Mouse (Mus musculus) thymus, postnatal 36 days (tissue): ENCODE data around the gene Rbfox1.

Experiments used
- DNase-seq, 2 experiments: peaks; one replicate each; pipeline ENCODE4 v3.0.0; 2022; ENCODE audit warnings: mixed read lengths in 2 of 2

The Rbfox1 gene

DNA sequence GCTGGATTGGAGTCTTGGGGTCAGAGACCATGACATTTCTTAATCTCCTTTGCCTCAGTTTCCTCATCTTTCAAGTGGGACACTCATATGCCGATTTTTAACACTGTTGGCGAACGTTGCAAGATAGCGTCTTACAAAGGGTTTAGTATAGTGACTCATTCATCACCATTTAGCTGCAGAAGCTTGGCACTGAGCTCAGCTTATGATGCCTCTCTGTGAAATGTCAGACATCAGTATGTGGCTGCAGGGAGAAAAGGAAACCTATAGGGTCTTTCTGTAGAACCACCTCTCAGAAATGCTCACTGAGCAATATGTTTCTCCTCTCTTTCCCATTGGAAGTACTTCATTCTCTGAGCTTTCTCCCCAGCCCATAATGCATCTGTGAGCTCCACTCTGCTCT lies 356.2 kb downstream of the Rbfox1 start:
- DNase-seq, result no peak

DNA sequence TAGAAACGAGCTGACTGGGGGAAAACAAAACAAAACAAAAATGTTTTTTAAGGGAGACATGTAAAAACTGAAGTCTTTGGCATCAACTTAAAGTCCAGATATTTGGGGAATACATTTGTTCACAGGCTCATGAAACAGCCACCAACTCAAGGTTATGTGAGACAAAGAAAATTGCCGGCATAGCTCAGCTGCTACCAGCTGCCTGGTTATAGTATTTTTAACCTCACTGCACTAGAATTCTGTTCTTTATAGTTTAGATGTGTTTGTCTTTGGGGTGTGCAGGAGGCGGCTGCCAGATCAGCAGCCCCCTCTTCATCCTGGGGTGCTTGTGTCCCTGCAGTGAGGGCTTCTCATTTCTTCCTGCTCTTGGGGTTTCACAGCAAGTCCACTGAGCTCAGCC lies 357.3 kb downstream of the Rbfox1 start:
- no peak for DNase-seq

- no peak for DNase-seq
Observed at GRCm38 (mm10) chr16:6247569-6247968, 362.4 kb downstream of the Rbfox1 start.

- DNase-seq, result no peak
Observed at GRCm38 (mm10) chr16:6264557-6264956, 379.4 kb downstream of the Rbfox1 start.

- no peak for DNase-seq
Observed at GRCm38 (mm10) chr16:6265610-6266009, 380.5 kb downstream of the Rbfox1 start.

- no peak for DNase-seq
Observed at GRCm38 (mm10) chr16:6271596-6272370, 386.6 kb downstream of the Rbfox1 start.

DNA sequence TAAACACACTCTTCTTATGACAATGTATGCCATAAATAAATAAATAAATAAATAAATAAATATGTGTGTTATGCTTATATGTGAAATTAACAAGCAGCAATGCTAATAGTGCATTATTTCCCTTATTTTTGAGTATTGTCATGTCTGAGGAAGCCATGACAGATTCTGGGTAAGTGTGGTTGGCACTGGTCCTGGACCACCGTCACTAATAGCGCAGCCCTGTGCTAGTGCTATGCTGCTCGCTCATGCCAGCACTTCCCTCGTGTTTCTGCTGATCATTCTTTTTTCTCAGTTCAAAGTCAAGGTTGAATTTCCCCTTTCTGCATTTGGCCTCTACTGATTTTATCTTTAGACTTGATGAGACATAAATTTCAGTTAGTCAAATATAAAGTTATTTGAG lies 398.3 kb downstream of the Rbfox1 start:
- no peak for DNase-seq

DNA sequence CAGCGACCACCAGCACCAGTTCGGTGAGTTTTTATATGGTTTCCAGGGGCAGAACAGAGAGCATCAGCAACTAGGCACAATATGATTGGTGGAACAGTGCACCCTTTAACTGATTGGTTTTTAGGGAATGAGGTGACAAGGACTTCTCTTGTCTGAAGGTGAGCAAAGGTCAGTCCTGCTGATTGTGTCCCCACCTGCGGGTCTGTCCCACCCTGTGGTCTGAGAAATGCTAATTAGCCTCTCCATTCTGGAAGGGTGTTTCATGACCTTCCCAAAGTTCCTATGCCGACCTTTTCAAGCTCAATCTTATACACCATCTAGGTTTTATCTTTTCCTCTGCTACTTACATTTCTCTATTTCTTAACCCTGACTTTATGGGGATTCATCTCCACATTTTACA lies 399.2 kb downstream of the Rbfox1 start:
- DNase-seq, result no peak

GRCm38 (mm10) chr16:6287699-6288098 lies 402.5 kb downstream of the Rbfox1 start:
- DNase-seq, result no peak

DNA sequence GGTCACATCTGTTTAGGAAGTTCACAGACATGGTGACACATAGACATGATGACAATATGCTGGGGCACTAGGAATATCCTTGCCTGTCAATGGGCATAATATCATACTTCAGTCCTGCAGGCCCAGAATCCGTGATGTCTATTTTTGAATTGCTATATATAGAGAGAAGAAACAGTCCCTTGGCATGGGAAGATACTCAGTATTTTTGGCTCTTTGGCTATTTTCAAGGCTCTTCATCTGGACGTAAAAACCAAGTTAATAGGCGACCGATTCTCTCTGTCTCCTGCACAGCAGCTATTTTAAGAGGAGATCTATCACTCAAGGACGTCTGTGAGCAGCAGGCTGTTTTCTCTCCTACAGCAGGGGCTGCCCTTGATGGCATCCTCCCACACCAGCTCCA lies 415.0 kb downstream of the Rbfox1 start:
- no peak for DNase-seq

- DNase-seq, result no peak
Observed at GRCm38 (mm10) chr16:6303082-6303481, 417.9 kb downstream of the Rbfox1 start.

- no peak for DNase-seq
Observed at GRCm38 (mm10) chr16:6309940-6310339, 424.8 kb downstream of the Rbfox1 start.

- no peak for DNase-seq
Observed at GRCm38 (mm10) chr16:6310744-6311678, 425.9 kb downstream of the Rbfox1 start.

DNA sequence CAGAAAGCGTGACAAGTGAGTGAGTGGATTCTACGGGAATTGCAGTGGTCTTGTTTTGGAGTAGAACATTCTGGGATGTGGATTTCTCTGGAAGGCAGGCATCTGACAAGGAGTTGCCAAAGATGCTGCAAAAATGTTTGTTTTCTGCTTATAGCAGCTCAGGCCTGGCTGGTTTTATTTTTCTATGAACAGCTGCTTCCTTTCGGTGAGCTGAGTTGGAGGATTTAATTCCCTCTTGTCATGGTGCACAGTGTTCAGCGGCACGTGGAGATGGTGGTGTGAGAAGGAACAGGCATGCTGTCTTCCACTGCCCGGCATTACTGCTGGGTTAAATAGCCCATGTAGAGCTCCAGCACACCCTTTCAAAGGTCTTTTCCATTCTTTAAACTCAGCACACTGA lies 428.5 kb downstream of the Rbfox1 start:
- no peak for DNase-seq

DNA sequence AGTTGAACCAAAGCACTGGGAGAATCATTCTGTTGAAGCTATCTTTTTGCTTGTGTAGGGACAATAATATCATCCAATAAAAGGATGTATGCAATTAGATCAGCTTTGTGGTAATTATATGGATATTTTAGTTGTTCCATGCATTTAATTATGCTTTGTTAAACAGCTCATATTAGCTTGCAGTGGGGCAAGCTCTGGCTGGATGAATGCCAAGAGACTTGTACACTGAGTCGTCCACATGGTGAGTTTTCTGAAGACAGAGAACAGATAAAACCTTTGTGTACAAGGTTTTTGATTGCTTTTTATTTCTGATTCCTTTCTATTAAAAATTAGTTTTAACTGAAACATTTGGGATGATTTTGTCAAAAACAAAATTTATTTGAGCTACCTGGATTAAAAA lies 439.7 kb downstream of the Rbfox1 start:
- DNase-seq, result no peak

DNA sequence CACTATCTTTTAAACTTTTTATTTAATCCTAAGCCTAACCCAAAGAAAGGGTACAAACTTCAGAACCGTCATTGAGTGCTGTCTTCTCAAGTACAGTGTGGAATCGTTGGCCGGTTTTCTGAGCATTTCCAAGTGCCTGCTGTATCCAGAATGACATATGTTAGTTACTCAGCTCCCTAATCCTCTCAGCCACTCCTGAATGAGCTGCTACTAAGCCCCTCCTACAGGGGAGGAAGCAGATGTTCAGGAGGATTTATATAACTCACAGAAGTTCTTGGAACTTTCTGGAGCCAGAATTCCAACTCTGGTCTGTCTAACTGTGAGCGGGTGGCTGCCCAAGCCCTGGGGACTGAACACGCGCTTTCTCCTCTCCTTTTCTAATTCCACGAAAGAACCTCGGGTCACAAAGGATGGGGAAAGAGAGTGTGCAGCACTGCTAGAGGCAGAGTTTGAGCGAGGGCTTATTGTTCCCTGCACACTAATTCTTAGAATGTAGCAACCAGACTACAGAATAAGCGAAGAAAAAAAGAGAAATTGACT lies 446.3 kb downstream of the Rbfox1 start:
- no peak for DNase-seq

- no peak for DNase-seq
Observed at GRCm38 (mm10) chr16:6333273-6333672, 448.1 kb downstream of the Rbfox1 start.

DNA sequence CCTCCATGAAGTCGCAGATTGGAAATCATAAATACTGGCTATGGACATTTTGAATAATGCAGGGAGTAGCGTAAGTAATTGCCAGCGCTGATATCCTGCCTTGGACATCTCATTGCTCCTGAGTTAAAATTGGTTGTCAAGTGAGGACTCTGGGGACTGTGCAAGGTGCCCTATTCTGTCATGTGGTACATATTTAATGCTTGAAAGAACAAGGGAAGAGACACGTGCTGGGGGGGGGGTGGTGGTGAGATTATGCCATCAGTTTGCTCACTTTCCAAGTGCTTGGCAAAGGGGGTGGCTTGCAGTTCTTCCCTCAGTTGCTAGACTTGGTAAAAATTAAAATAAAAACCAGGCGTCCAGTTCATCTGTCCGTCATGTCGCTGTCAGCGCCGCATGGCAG lies 462.9 kb downstream of the Rbfox1 start:
- DNase-seq, result no peak

DNA sequence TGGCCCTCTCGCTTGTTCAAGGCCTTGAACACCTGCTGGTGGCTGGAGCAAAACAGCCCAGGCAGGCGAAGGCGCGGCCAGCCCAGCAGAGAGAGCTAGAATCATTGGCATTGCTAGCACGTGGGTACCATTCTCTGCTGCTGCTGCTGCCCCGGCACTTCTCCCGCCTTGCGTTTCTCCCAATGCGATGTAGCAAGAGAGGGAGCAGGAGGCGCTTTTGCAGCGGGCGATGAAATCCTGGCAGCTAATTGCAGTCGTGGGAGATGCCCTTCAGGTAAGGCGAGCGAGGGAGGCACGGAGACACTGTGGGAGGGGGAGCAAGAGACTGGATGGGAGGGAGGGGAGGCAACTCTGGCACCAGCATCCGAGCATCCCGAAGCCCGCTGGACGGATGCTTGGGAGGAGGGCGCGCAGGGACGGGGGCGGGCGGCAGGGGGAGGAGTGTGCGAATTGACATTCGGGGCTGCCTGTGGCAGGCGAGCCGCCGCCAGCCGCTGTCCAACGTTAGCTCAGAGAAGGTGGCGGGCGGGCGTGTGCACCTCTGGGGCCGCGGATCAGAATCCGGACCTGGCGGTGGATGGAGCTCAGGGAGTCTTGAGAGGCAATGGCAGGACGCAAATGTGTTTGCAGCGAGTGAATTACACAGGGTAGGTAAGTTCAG lies 463.6 kb downstream of the Rbfox1 start:
- DNase-seq, result no peak

- no peak for DNase-seq
Observed at GRCm38 (mm10) chr16:6349381-6349780, 464.2 kb downstream of the Rbfox1 start.

DNA sequence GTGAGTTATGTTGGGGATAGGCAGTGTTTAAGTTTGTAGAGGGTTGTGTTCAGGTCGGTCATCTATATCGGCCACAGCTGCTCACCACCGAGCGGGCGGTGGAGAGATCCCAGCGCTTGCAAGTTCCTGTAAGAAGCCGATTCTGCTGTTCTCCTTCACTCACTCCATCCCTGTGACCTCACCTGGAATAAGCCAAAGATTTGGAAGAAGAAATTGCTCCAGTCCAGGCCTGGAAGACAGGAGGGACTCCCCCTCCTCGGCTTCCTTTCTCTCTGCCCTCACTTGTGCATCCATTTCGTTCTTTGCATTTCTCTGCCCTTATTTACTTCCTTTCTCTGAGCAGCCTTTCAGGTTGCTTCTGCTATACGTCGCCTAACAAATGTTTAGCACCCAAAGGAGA lies 465.1 kb downstream of the Rbfox1 start:
- DNase-seq, result no peak

DNA sequence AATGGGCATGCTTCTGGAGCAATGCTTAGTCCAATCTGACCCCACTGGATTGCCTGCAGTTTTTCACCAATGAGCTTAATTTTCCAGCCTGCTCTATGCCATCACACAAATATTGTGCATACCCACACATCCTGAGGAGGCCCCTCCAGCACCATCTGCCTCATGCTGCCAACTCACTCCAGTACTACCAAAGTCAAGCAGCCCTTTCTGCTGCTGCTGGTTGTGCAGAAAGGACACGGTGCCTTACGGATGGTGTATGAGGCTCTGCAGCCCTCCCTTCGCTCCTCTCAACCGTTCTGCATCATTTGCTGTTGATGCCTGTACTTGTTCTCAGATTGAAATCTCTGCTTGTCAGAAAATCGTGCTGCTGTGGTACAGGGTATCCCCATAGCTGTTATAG lies 468.0 kb downstream of the Rbfox1 start:
- no peak for DNase-seq

DNA sequence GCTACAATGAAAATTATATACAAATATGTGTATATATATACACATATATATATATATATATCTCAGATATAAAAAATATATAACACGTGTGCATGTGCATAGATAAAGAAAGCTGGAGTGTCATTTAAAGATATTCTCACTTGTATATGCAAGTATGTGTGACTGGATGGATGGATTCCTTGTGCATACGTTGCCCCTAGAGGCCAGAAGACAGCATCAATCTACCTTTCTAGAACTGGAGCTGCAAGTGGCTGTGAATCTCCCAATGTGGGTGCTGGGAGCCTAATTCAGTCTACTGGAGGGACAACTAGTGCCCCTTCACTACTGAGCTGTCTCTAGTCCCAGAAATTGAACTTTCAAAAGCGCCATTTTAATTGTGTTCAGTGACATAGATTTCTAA lies 471.8 kb downstream of the Rbfox1 start:
- no peak for DNase-seq
